Mouse (Mus musculus): ENCODE results near the gene Lrrfip1. TPM values are rescaled to one million over a fixed set of nuclear protein-coding genes. Genes with fewer than 3 reads are reported as not detected.

The Lrrfip1 gene
- total RNA-seq, 2 experiments from 2014 or later = 131 to 149 TPM

DNA sequence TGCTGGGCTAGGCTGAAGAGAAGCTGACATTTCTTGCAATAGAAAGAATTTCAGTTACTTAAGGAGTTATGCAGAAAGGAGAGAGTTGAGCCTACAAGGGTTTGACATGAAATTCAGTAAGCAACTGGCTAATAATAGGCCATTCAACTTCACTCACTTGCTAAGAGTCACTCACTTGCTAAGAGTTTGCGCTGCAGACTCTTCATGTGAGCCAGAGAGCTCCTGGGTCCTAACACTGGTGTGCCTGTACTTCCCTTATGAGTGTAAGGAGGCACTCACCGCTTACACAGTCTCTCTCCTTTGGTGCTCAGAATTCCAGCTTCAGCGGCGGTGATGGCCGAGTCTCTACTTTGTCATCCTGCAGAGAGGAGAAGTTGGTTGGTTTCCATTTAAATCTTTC lies 88.2 kb downstream of the Lrrfip1 start:
- TF ChIP-seq CTCF (IDR thresholded peaks at IDR 0.05) = no peak
- H3K27ac ChIP-seq = peak overlapping the region; percentile 81
- H3K4me3 ChIP-seq = no peak overlapping the region
- intact Hi-C loops (cut with DNase I) = no loop called here
- DNase-seq = no peak

DNA sequence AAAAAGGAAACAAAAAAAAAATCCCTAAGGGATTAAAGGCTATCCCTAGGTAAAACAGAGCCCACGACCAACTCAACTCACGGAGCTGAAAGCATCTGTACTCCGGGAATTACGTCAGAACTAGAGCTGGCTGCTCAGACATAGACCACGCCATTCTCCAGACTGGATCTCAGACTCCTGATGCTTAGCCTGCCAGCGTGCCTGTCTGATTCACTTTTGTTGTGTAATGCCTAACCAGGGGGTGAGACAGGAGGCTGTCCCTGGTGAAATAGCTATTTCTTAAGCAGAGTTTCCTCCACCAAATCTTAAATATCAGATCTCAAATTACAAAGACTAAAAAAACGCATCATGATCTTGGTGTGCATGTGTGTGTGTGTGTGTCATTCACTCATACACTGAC lies 89.5 kb downstream of the Lrrfip1 start:
- intact Hi-C loops (cut with DNase I) = no loop called here
- Histone ChIP-seq H3K4me3 (no peak overlapping the region), H3K27ac (peak overlapping the region; percentile 66)
- DNase-seq = no peak
- no peak for TF ChIP-seq CTCF (IDR thresholded peaks at IDR 0.05)

DNA sequence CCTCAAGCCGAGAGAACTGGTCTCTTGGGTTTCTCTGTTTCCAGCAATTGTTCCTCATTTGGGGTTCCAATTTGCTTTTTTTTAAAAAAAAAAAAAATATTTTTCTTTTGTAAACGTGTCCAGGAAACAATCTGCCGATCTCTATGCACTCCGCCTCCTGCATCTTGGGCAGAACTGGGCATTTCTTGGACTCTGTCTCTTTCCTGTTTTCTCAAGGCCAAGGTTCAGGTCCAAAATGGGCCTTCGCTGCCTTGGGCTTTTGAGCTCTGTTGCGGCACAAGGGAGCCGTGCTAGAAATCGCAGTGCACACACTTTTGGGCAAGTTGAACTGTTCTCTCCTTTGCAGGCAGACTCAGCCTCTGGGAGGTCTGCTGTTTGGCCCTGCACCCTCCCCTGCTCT lies 90.4 kb downstream of the Lrrfip1 start:
- intact Hi-C loops (cut with DNase I) = no loop called here
- no peak for DNase-seq
- no peak for TF ChIP-seq CTCF (IDR thresholded peaks at IDR 0.05)
- peak overlapping the region; percentile 66 for H3K27ac ChIP-seq
- H3K4me3 ChIP-seq = no peak overlapping the region

DNA sequence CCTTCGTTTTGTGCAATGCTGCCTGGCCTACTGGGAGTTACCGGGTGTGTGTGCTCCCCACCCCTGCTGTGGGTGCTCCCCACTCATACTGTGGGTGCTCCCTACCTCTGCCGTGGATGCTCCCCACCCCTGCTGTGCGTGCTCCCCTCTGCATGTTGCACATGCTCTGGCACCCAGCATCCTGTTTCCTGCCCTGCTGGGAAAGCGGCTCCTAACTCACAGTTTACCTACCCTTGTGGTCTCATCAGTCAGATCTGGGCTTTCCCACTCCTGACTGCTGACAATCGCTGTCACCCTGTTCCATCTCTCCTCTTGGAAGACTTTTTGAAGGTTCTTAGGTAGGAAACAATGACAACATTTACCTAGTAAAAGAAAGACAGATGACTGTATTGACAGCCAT lies 91.9 kb downstream of the Lrrfip1 start:
- intact Hi-C loops (cut with DNase I) = no loop called here
- no peak overlapping the region for H3K4me3 ChIP-seq
- no peak for TF ChIP-seq CTCF (IDR thresholded peaks at IDR 0.05)
- DNase-seq = no peak
- no peak overlapping the region for H3K27ac ChIP-seq

DNA sequence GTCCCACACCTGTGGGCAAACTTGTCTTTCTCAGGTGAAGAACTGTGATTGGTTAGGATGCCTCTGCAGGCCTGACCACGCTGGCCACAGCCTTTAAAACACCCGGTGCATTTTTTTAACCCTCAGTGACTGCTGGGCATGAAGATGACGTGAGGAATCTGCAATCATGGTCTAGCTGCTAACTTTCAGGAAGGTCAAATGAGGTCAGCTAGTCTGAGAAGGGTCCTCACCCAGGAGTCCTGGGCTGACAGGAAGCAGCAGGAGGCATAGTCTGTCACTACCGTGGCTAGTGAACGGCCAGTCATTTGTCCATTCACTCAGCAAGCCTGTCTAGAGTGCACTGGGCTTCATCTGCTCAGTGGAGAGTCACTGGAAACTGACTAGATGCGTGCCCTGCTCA lies 93.9 kb downstream of the Lrrfip1 start:
- intact Hi-C loops (cut with DNase I) = no loop called here

DNA sequence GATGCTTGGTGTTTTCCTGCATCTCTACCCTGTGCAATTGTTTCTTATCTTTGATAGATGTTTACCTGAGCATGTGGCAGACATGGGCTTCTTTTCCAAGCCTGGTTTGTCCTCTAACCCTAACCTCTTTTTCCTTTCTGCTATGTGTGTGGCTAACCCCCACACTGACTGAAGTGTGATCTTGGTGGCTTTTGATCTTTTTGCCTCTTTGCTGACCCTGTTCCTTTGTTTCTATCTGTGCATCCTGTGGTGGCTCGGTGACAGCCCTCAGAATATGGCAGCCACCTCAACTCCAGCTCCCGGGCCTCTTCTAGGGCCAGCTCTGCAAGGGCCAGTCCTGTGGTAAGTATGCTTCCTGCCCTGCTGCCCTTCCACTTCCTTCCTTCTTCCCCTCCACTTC lies 94.8 kb downstream of the Lrrfip1 start:
- no peak for DNase-seq
- no peak overlapping the region for H3K4me3 ChIP-seq
- intact Hi-C loops (cut with DNase I) = no loop called here
- H3K27ac ChIP-seq = no peak overlapping the region
- no peak for TF ChIP-seq CTCF (IDR thresholded peaks at IDR 0.05)

More for the DNA sequence above, 93.9 kb downstream of the Lrrfip1 start:
- Histone ChIP-seq H3K27ac (peak overlapping the region; percentile 48; the same call in 1 of the 2 replicates), H3K4me3 (no peak overlapping the region)
- TF ChIP-seq CTCF (IDR thresholded peaks at IDR 0.05) = no peak
- no peak for DNase-seq

DNA sequence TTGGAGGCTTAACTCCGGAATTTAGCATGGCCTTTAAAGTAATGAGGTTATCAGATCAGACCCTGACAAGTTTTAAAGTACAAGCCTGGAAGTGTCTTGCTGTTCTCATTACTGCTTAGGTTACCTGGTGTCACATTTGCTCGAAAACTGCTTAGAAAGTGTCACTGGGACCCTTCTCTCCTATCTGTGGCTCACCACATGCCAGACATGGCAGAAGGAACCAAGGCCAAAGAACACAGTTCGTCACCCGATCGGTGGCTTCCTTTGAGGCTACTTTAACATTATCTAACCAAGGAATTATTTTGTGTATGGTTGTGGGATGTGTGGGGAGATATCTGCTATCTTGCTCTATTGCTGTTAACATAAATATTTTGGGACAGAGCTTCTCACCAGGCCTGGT lies 95.5 kb downstream of the Lrrfip1 start:
- intact Hi-C loops (cut with DNase I) = no loop called here
- DNase-seq = no peak
- Histone ChIP-seq H3K27ac (peak overlapping the region; percentile 35; the same call in 1 of the 2 replicates), H3K4me3 (no peak overlapping the region)
- no peak for TF ChIP-seq CTCF (IDR thresholded peaks at IDR 0.05)

DNA sequence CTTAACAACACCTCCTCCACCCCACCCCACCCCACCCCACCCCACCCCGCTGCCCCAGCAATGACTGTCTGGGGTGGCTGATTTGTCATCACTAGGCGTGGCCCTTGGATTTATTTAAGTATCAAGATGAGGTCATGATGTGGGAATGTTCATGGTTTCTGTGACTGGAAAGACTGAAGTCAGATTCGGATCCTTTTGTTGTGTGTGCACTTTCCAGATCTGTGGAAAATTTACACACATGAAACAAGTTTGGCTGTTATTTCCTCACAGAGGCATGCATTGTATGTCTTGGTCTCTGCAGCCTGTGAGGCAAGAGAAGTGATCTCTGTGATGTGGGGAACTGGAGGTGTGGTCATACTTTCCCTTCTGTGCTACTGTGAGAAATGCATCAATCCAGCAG lies 96.7 kb downstream of the Lrrfip1 start:
- no peak for TF ChIP-seq CTCF (IDR thresholded peaks at IDR 0.05)
- no peak for DNase-seq
- intact Hi-C loops (cut with DNase I) = no loop called here
- Histone ChIP-seq H3K27ac (peak overlapping the region; percentile 43), H3K4me3 (no peak overlapping the region)

DNA sequence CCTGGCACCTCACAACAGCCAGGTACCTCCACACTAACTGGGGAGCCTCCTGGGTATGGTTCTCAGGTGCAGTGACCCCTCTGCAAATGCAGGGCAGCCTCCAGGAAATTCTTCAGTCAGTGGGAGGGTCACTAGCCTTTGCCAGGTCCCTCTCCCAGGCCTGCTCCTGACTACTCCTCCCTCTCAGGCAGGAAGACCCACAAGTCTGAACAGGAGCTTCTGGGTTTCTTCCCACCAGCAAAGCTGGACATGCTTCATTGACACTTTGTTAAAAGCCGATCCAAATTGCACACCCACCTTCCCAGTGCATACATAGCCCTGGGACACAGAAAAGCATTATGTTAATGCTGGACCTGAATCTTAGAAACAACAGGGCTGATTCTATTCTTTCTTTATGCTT lies 97.3 kb downstream of the Lrrfip1 start:
- H3K27ac ChIP-seq = peak overlapping the region; percentile 43
- no peak for DNase-seq
- H3K4me3 ChIP-seq = no peak overlapping the region
- TF ChIP-seq CTCF (IDR thresholded peaks at IDR 0.05) = no peak
- intact Hi-C loops (cut with DNase I) = no loop called here

DNA sequence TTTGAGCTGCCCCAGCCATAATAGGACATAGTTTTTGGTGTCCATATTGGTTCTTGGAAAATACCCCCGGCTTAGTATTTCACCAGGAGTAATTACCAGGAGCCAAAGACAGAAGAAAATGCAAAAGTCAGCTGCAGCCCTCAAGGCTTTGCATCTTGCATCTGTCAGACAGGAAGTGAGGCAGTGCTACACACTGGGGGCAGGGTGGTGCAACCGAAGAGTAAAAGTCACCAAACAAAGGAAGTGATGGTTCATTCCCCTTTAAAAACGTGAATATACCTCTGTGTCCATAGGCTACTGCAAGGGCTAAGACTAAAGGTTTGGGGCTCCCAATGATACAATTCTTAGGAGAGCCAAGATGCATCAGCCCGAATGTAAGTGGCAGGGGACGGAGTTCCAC lies 98.0 kb downstream of the Lrrfip1 start:
- intact Hi-C loops (cut with DNase I) = no loop called here
- DNase-seq = no peak
- no peak for TF ChIP-seq CTCF (IDR thresholded peaks at IDR 0.05)
- Histone ChIP-seq H3K27ac (peak overlapping the region; percentile 20; the same call in 1 of the 2 replicates), H3K4me3 (no peak overlapping the region)

DNA sequence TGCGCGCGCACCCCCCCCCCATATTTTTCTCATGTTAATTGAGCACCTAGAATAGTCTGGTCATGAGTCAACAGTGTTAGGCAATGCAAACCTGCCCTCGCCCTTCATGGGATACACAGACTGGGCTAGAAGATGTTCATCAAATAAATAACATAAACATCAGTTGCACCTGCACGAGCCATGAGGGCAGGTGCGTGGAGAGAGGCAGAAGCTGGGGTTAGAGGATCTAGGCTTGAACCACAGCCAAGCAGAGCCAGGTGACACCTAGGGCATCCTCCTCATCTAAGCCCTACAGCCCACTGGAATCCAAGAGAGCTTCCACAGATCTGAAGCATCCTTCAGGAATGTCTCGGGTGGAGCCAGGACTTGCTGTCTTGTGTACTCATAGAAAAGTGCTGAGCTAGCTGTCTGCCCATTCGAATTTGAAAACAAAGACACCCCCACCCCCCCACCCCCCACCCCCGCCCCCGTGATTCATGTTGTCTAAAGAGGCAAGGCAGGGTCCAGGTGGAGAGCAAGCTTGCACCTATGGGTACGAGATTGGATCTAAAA lies 98.8 kb downstream of the Lrrfip1 start:
- DNase-seq = no peak
- no peak overlapping the region for H3K4me3 ChIP-seq
- H3K27ac ChIP-seq = no peak overlapping the region
- intact Hi-C loops (cut with DNase I) = no loop called here
- no peak for TF ChIP-seq CTCF (IDR thresholded peaks at IDR 0.05)

DNA sequence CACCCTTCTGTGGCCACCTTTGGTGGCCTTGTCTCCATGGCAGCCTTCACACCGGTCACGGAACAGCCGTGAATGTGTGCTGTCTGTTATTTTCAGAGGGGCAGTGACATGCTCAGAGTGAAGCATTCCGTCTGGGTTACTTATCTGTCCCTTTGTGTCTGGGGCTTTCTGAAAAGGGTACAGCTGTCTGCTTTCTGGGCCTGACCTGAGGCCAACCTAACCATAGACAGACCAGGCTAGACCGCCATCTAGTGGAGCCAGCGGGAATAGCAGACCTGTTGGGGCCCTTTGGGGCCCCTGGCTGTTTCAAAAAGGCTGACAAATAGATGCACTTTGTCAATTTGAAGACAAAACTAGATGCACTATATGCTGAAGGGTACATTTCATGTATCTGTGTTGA lies 100.3 kb downstream of the Lrrfip1 start:
- H3K4me3 ChIP-seq = no peak overlapping the region
- no peak for TF ChIP-seq CTCF (IDR thresholded peaks at IDR 0.05)
- intact Hi-C loops (cut with DNase I) = loop anchor here (1.0 kb wide), 2 partner anchors 61 to 126 kb away; no protein-coding TSS in a partner anchor
- peak overlapping the region; percentile 61 for H3K27ac ChIP-seq
- DNase-seq = peak; percentile 81

DNA sequence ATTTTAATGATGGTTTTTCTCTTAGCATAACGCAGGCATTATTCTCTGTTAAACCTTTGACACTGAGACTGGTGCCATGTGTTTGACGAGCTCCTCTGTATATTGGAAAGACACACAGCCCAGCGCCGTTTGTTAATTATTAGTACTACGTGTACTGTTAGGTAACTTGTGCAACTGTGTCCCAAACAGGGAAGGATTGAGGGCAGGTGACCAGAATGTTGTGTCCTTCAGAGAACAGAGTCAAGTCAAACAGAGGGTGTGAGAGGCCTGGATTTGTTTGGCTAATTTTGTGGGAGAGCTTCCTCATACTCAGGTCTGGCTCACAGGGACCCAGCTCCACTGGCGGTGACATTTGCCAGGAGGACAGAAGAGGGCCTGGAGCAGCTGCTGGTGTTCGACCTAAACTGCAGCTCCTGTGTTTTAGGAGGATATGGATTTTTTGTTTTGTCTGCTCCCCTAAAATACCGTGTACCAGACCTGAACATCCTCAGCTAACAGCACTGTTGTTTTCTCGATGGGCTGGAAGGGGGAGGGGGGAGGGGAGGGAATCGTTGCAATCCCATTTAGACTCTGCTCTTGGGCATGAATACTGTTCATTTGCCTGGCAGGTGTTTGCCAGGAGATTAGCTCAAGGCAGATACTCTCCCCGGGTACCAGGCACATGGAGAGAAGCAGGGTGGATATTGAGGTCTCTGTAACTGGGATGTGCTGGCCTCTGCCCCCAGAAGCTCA lies 103.3 kb downstream of the Lrrfip1 start:
- no peak for DNase-seq
- Histone ChIP-seq H3K4me3 (no peak overlapping the region), H3K27ac (peak overlapping the region; percentile 48)
- intact Hi-C loops (cut with DNase I) = no loop called here
- no peak for TF ChIP-seq CTCF (IDR thresholded peaks at IDR 0.05)

Data from gastrocnemius, adult 2 months (tissue).